Mouse (Mus musculus) spleen, embryonic (tissue): ENCODE measurements around the gene Zfp639.

ENCODE experiments used
- CTCF ChIA-PET: fragments of 350-600 bp; sonication (Branson Sonifier 250); formaldehyde crosslinking; loops from one replicate; lab custom pipeline; 2022; lab: Charles Lee

Gene Zfp639

DNA sequence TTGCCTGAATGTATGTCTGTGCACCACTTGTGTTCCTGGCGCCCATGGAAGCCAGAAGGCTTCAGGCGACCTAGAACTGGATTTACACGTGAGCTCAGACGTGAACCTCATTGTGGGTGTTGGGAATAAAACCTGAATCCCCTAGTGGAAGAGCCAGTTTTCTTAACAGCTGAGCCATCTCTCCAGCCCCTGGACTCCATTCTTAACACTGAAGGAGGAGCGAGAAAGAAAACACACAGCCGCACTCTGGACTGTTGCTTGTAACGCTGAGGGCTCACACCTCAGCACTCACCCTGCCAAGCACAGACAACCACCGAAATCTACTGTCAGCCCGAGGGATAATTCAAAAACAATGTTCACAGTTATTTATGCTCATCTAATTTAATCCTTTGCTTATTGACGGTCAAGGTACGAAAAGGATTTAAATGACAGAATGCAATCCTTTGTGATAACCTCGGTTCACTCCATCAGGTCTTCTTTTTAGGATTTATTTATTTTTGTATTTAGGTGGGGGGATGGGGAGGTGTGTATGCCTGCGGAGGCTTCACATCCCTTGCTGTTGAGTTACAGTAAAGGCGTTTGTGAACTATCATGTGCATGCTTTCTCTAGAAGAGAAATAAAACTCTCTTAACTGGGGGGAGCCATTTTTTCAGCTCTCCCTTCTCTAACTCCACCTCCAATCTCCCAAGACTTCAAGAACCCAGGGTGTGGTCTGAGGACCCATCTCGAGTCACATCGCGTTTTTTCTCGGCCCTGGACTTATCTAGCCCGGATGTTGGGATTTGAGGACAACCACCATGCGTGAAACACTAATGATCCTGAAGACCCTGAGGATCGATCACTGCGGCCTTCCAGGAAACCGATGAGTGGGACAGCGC, at the start of gene Zfp639:
TSS of gene Zfp639 (plus strand) at position 764 of the 879 bp plus-strand sequence.
- CTCF ChIA-PET = interaction anchor here (1.3 to 1.5 kb wide), 2 partner anchors 18 to 47 kb away, joined by 4 to 5 read pairs; partner anchors contain the start of gene Kcnmb3

- CTCF ChIA-PET = no interaction called here
Measured at GRCm38 (mm10) chr3:32467321-32467720, 42.7 kb upstream of the Zfp639 start.

DNA sequence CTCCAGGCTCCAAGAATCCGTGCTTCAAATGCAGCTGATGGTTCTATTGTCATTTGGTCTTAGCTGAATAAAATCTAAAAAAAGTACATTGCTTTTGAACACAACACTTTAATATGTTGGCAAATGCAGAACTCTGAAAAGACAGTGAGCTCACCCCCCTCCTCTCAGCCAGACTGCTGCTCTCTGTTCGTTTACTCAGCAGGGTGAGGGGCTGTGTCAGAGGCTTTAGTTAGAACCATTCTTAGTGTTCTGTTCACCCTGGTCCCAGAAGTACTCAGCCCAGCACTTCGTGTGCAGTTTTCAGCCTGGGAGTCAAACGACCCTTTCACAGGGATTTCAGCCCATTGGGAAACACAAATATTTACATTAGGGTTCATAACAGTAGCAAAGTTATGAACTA, 41.6 kb upstream of the Zfp639 start:
- CTCF ChIA-PET = no interaction called here

GRCm38 (mm10) chr3:32470449-32470848, 39.6 kb upstream of the Zfp639 start:
- CTCF ChIA-PET = interaction anchor here (0.6 kb wide), 1 partner anchor 39 kb away, joined by 3 read pairs; no protein-coding TSS in a partner anchor

DNA sequence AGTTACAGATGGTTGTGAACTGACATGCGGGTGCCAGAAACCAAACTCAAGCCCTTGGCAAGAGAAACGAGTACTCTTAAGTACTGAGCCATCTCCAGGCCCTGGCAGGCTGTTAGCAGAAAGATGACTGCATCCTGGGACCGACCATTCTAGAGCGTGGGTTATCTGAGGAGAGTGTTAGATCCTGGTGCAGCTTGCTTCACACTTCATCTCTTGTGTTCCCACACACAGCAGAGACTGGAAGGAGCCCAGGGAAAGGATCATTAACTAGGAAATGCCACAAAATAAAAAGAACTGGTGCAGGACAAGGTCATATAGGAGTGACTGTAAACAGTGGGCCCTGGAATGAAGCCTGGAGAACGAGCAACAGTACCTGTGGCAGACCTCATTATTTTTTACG, 39.0 kb upstream of the Zfp639 start:
- CTCF ChIA-PET = no interaction called here

DNA sequence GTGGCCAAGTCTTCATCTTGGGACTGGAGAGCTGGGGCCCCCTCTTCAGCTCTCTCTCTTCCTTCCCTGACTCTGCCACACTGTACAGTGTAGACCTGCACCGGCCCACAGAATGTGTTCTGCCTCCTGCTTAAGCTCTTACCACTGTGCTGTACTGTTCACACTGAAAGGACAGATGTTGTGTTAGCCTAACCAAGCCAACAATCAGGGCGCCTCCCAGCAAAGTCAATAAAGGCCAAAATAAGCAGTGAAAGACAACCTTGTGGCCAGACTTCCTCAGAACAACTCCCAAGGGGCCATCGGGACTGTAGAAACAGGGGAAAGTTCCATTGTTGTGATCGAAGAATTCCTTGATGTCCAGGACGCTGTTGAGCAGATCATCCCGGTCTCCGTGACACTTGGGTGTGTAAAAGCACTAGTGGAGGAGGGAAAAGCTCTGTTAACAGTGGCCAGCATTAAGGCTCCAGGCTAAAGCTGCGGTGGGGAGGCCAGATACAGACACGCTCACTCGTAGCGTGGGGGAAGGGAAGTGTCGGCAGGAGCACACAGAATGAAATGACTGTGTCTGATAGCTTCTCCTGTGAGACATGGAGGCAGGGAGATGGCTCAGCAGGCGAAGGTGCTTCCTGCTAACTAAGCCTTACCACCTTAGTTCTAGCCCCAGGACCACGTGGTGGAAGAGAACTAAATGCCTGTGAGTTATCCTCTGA, 37.7 kb upstream of the Zfp639 start:
- CTCF ChIA-PET = interaction anchor here (1.0 kb wide), 1 partner anchor 22 kb away, joined by 3 read pairs; no protein-coding TSS in a partner anchor

DNA sequence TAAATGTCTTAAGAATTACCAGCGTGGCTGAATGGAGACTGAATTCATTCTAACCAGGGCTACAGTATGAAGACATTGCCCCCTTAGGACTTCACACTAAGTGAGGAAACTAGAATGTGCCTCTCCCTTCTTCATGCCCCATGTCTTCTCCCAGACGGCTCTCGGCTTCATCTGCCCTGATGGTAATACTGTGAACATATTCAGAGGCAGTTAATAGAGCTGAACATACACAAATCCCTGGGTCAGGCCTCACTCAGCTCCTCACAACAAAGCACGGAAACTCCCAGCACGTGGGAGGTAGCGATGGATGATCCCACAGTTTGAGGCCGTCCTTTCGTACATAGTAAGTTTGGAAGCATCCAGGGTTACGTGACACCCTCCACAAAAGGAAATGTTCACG, 36.9 kb upstream of the Zfp639 start:
- CTCF ChIA-PET = no interaction called here

DNA sequence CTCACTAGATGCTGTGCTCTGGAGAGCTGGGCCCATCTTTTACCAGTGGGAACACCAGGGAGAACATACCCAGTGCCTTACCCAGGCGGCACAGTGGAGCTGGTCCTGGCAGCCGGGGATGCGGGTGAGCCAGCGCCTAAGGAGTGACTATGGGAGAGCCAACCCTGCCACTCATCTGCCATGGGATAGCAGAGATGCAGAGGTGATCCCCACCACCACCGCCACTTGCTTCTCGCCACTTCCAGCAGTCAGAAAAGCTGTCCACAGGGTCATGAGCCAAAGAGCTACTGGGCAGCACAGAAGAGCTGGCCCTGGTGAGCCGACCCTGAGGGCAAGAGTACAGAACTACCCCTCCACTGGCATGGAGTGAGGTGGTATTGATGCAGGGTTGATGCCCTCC, 30.1 kb upstream of the Zfp639 start:
- CTCF ChIA-PET = interaction anchor here (0.6 kb wide), 1 partner anchor 65 kb away, joined by 4 read pairs; no protein-coding TSS in a partner anchor

GRCm38 (mm10) chr3:32483035-32483434, 27.0 kb upstream of the Zfp639 start:
- CTCF ChIA-PET = no interaction called here

- CTCF ChIA-PET = no interaction called here
Measured at GRCm38 (mm10) chr3:32486543-32486942, 23.5 kb upstream of the Zfp639 start.

- CTCF ChIA-PET = interaction anchor here (1.0 kb wide), 1 partner anchor 19 kb away, joined by 3 read pairs; no protein-coding TSS in a partner anchor
Measured at GRCm38 (mm10) chr3:32488172-32488571, 21.9 kb upstream of the Zfp639 start.

DNA sequence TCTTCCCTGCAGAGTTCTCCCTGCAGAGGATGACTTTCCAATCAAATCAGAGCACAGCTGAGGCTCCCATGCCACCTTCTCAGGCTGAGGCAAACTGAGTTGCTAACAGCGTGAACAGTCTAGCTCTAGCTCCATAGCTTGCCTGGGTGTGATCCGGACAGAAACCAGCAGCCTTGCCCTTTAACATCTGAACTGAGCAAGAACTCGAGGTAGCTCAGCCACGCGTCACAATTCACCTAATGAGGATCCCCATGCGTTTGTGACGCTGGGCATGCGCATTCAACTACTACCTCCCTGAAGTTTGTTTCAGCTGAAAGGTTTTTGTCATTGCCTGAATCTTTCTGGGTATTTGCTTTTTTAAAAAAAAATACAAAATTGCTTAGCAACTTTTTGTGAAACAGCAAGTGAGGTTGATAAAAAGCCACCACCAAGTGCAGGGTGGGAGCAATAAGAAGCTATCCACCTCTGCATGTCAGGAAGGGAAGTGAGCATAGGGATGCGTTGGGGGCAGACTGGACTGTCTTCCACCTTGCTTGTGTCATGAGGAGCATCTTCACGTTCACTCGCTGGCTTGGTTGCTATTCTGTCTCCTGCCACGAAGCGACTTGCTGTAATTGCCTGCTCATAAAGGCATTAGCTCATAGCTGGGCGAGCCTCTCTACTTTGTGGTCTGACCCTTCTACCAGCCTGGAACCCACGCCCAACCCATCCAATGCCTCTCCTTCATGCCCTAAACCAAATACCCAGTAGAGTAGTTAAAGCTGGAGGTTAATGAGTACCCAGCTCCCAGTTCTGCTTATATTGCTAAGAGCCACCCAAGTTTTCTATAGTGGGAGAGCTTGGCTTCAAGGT, 19.8 kb upstream of the Zfp639 start:
- CTCF ChIA-PET = no interaction called here

DNA sequence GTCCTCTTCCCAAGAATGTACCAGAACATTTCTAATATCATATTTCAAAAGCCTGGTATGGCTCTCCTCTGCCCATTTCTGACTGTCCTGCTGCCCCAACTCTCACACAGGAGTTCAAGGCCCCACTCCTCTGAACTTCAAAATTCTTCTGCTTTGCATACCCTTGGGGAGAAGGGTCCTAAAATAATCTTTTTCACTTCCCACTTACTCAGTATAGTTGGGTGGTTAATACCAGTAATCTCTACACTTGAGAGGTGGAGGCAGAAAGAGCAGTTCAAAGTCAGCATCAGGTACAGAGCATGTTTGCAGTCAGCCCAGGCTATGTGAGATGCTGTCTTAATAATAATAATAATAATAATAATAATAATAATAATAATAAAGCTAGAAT, 19.1 kb upstream of the Zfp639 start:
- CTCF ChIA-PET = interaction anchor here (0.6 kb wide), 1 partner anchor 1468 kb away, joined by 3 read pairs; no protein-coding TSS in a partner anchor

DNA sequence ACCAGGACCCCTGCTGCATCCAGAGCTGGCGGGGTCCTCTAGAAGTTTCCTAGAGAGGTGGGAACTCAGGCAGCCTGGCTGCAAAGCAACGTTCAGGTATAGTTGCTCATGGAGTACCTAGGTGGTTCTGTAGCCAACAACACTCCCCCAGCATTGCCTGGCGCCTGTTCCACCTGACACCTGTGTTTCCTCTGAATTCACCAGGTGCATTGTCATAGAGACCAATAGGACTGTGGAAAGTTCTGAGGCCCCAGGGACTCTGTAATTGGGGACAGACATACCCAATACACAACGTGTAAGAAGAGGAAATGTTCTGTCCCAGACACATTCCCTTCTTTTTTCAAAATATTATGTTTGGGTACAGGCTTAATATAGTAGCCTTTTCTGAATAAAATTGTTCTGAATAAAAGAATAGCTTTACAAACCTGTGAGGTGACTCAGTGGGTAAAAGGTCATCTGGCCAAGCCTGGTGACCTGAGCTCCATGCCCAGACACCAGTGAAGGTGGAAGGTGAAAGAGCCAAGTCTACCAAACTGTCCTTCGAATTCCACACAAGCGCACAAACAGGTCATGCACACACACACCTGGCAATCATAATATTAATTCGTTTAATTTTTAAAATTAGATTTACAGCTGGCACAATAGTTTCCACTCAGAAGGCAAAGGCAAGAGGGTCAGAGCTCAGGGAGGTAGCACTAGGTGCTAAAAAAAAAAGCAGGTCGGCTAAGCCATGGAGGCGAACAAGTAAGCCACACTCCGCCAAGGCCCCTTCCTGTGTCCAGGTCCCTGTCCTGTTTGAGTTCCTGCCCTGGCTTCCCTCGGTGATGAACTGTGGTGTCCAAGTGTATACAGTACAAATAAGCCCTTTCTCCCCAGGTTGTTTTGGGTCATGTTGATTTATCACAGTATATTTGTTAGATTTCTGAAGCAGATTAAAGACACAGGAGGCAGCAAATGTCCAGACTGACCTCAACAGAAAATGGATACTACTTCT, 17.7 kb upstream of the Zfp639 start, which contains the start of gene Kcnmb3:
TSS of gene Kcnmb3 (minus strand) at position 135 of the 994 bp plus-strand sequence.
- CTCF ChIA-PET = interaction anchor here (0.8 kb wide), 1 partner anchor 18 kb away, joined by 5 read pairs; the partner anchor contains the start of gene Zfp639

GRCm38 (mm10) chr3:32494387-32495087, 15.5 kb upstream of the Zfp639 start:
- CTCF ChIA-PET = interaction anchor here (0.6 to 1.2 kb wide), 2 partner anchors 22 to 205 kb away, joined by 3 to 5 read pairs; no protein-coding TSS in a partner anchor

GRCm38 (mm10) chr3:32495088-32495770, 14.8 kb upstream of the Zfp639 start:
- CTCF ChIA-PET = interaction anchor here (0.6 to 1.2 kb wide), 3 partner anchors 23 to 162 kb away, joined by 3 to 21 read pairs (median 4); no protein-coding TSS in a partner anchor

- CTCF ChIA-PET = interaction anchor here (0.6 to 1.2 kb wide), 2 partner anchors 43 to 163 kb away, joined by 4 to 21 read pairs; no protein-coding TSS in a partner anchor
Measured at GRCm38 (mm10) chr3:32495856-32496710, 14.0 kb upstream of the Zfp639 start.
